Mouse (Mus musculus) spleen, postnatal 4 days (tissue): ENCODE data around the gene Vps9d1.
"Not testable (repeated sequence)": the region's sequence is repeated elsewhere in the genome, so short reads cannot be mapped to it uniquely, and the experiment has no call there.

Source experiments
- DNase-seq, 2 experiments: peaks; one replicate each; pipeline ENCODE4 v3.0.0; 2022; ENCODE audit warnings: low spot score in 2 of 2

Vps9d1 gene

DNA sequence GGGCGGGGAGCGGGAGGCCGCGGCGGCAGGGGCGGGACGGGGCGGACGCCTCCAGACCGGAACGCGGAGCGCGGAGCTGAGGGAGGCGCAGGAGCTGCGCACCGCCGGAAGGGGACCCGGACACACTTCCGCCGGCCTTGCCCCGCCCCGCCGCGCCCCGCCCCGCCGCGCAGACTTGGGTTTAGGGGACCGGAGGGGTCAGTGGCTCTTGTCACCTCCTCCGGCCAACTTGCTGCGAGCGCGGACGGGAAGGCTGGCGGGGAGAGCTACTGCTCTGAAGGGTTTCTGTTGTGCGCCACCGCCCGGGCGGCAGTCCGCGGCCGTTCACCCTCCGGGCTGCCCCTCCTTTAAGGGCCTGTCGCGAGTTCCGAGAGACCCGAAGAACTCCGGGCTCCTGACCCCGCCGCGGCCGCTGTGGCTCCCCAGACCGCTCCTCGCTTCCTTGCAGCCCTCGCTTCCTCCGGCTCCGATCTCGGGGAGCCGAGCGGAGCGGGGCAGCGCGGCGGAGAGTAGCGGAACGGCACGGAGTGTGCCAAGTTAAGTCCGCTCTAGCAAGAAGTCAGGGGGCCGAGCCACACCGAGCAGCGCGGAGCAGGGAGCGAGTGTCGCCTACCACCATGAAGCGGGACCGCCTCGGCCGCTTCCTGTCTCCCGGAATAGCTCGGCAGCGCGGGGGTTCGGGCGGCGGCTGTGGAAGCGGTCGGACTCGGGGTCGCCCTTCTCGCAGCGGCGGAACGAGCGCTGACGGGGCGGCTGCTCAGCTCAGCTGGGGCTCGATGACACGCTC is at the start of gene Vps9d1, which contains the start of gene Zfp276:
Gene Vps9d1, minus strand, starts transcription at position 250 of the 787 bp plus-strand sequence.
Gene Zfp276, plus strand, starts transcription at position 97 of the 787 bp plus-strand sequence.
- DNase-seq: peak; percentile 88 to 95

- DNase-seq: no peak
Measured at GRCm38 (mm10) chr8:123298301-123298700, 44.2 kb upstream of the Vps9d1 start.

DNA sequence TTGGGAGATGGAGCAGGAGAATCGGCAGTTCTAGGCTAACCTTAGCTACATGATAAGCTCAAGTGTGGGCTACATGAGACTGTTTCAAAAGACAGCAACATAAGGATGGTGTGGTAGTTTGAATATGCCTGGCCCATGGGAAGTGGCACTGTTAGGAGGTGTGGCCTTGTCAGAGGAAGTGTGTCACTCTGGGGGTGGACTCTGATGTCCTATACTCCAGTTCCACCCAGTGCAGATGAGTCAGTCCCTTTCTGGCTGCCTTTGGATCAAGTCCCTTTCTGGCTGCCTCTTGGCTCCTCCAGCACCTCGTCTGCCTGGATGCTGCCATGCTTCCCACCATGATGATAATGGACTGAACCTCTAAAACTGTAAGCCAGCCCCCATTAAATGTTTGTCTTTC is 38.6 kb upstream of the Vps9d1 start:
- DNase-seq: no peak

DNA sequence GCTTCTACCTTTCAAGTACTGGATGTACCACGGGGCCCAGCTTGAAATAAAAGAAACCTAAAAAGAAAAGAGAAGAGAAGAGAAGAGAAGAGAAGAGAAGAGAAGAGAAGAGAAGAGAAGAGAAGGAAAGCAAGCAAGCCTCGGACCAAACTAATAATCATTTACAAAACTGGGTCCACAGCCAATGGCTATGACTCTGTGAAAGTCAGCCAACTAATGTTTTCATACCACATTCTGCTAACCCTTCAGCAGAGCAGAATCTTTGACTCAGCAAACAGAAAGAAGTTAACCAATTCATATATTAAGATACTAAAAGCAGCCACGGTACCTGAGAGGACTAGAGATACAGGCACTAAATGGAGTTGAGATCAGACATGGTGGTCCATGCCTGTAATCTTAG is 38.1 kb upstream of the Vps9d1 start:
- DNase-seq: no peak

DNA sequence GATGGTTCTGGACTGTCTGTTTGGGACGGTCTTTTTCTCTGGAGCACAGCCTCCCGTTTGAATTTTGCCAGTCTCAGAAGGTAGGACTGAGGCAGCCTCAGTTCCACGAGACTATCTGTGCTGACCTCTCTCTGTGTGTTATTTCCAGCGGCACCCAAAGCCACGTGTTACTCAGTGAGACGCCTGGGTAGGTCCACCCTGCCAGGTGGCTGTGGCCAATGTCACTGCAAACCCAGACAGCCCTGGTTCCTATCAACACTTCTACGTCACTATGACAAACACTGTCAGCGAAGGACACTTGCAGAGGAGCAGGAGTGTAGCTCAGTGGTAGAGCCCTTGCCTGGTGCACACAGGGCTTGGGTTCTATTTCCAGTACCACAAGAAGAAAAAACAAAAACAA is 37.6 kb upstream of the Vps9d1 start:
- no peak for DNase-seq

DNA sequence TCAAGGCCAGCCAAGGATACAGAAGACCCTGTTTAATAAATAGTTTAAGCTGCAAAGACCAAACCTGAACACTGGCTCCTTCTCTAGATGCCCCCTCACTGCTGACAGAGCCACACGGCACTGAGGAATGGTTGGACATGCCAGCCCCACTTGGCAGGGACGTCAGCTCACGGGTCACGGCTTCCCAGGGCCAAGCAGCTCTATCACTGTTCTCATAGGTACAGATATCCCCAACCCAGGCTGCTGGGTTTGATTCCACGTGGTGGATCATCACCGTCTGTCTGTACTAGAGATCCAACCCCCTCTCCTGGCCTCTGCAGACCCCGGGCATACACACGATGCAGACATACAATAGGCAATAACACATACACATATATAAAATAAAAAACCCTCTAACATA is 36.5 kb upstream of the Vps9d1 start:
- no peak for DNase-seq

GRCm38 (mm10) chr8:123290166-123290565 is 36.0 kb upstream of the Vps9d1 start:
- peak; percentile 44 to 76 for DNase-seq

DNA sequence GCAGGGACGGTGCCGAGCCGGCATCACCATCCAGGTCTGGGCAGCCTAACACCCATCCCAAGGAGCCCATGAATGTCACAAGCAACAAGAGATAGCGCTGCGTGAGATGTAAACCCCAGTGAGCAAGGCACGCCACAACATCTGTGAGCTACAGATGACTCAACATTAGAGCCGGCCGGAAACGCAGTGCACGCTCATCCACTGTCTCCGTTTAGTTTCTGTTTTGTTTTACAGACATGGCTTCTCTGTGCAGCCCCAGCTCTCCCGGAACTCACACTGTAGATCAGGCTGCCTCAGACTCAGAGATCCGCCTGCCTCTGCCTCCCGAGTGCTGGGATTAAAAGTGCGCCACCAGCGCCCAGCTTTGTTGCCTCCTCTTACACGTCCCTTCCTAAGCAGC is 33.2 kb upstream of the Vps9d1 start:
- no peak for DNase-seq

DNA sequence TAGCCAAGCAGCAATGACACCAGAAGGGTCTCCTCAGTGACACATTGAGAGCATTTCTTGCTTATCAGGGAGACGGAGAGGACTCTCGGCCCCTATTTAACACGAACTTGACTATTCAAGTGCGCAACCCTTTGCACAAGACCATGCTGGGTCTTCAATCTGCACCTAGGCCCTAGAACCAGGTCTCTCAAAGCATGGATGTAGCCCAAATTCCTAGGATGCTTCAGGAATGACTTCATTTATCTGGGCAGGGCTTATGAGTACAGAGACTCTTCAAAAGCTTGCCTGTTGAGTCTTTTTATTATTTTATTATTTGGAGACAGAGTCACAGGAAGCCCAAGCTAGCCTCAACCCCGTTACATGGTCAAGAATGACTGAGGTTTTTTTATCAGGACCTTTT is 30.3 kb upstream of the Vps9d1 start:
- no peak for DNase-seq

- peak in 1 of 2 experiments; percentile 47 for DNase-seq
Measured at GRCm38 (mm10) chr8:123283991-123284390, 29.8 kb upstream of the Vps9d1 start.

- not testable (repeated sequence) for DNase-seq
Measured at GRCm38 (mm10) chr8:123282994-123283393, 28.8 kb upstream of the Vps9d1 start.

- no peak for DNase-seq
Measured at GRCm38 (mm10) chr8:123280302-123281094, 26.4 kb upstream of the Vps9d1 start.

DNA sequence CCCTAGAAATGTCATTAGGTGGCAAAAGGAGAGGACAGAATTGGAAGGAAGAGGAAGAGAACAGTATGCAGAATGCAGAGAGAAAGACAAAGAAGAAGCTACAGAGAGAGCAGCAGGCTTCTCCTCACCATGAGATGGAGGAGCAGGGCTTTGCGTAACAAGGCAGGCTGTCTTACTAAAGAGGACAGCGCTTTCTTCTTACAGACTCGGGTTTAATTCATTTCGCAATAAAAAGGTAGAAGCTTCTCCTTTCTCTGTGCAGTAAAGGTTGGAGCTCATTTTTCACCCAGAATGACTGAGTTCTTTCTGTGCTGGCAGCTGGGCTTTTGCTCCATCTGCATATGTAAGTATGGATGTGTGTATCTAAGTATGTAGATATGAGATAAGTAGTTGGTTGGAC is 25.7 kb upstream of the Vps9d1 start:
- DNase-seq: no peak

GRCm38 (mm10) chr8:123278445-123278844 is 24.3 kb upstream of the Vps9d1 start:
- no peak for DNase-seq

DNA sequence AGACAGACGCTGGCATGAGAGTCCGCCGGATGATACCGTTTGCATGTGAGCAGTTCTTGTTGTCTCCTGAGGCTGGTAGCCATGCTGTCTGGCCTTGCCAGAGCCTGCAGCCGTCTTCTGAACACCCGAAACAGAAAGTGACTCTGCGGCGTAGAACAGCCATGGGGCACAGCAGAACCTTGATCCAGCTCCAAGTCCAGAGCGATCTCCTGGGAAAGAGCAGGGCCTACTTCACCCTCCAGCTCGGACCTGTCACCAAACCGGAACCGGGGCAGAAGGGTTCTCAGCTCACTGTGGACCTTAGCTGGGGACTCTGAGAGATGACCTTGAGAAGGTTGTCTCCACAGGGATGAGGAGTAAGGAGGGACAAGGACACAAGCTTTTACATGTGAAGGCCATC is 20.9 kb upstream of the Vps9d1 start:
- no peak for DNase-seq

- no peak for DNase-seq
Measured at GRCm38 (mm10) chr8:123274447-123274846, 20.3 kb upstream of the Vps9d1 start.

DNA sequence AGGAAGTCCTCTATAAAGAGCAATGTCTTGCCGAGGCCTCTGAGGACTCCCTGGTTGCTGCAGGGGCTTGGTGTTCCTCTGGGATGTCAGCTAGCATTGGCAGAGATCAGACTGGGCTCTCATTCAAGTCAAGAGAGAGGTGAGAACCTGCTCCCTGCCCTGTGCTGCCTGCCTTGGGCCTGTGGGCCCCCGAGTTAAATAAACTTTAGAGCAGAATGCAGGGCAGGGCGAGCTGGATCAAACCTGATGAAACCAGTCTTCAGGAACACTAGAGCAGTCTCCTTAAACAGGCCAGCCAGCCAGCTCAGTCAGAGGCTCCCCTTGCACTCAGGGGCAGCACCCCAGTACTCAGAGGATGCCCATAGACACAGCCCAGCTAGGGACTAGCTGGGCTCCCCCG is 17.8 kb upstream of the Vps9d1 start:
- no peak for DNase-seq

DNA sequence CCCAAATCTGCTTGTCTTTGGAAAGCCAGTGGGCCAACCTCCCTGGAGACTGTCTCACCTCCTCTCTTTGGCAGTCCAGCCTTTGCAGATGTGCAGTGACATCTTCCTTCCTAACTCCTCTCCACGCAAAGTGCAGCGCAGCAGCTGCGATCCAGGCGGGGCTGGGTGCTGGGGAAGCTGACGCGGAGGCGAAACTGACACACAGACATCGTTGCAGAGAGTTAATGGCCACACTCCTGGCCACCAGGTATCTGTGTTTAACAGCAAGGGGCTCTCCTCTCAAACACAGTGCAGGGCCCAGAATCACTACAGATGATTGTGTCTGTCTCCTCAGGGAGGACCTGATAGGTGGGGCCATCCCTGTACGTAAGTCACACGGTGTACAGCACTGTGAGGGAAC is 17.0 kb upstream of the Vps9d1 start:
- DNase-seq: no peak

DNA sequence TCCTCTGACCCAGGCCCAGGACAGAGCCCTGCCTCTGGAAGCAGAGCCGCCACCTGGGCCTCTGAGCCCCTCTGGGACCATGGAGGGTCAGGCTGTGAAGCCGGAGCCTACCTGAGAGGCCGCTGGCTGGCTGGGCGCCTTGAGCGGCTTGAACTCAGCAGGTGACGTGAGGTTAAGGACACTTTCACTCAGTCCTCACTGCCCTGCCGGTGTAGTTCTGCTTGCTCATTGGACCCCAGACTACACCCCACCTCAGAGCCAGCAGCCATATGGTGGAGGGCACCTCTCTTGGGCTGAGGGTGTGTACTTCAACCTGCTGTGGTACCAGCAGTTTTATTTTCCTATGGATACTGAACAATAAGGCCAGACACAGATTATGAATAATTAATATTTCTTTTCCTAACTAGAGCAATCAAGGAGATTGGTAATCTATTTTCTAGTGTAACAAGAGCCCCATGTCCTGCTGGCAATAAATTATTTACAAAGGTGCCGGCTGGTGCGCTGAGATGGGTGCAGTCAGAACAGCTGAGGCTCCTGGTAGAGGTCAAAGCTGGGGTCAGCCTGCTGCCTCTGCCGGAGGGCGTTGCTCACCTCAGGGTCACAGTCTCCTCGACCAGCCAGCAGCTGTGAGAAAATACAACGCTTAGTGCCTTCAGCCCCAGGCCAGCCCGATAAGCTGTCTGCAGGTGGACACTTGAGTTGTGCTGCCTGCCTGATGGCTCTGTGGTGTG is 13.9 kb upstream of the Vps9d1 start:
- no peak for DNase-seq

GRCm38 (mm10) chr8:123257593-123257992 is 3.4 kb upstream of the Vps9d1 start:
- DNase-seq: not testable (repeated sequence)

DNA sequence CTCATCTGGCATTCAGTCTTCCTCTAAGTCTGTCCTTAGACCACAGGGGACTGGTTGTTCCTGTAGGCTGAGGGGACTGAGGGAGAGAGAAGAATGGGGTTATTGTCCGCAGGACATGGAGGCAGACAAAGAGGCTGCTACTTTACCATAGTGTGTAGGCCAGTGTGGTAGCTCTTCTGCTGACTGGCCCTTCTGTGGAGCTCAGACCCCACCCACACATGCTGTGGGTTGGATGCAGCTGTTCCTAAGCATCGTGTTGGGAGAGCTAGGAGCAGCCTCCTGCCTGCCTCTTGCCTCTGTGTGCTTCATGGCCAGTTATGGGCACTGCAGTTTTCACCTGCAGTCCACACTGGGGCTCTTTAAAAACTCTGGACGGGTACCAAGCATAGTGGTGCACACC is 3.0 kb upstream of the Vps9d1 start:
- DNase-seq: no peak

- DNase-seq: no peak
Measured at GRCm38 (mm10) chr8:123255170-123255569, 1.0 kb upstream of the Vps9d1 start.
